Mouse (Mus musculus): Measurements from ENCODE around the gene Ephb2.

- TF ChIP-seq POLR2A (IDR thresholded peaks at IDR 0.05; ENCODE audit: low read depth, low read length) (no peak), CTCF (IDR thresholded peaks at IDR 0.05; ENCODE audit: extremely low read depth, insufficient read length, insufficient replicate concordance, low read depth, low read length) (no peak)
Measured at GRCm38 (mm10) chr4:136774201-136774600, 61.6 kb downstream of the Ephb2 start.

Data from small intestine, adult 2 months (tissue).